Mouse (Mus musculus) kidney, adult 2 months (tissue): ENCODE data around the gene Rtl8b.
"Not testable (repeated sequence)": the region's sequence is repeated elsewhere in the genome, so short reads cannot be mapped to it uniquely, and the experiment has no call there.

Source experiments
- CTCF ChIP-seq: fragments of 200-500 bp; conservative IDR thresholded peaks from 2 replicates; pipeline ENCODE4 v1.5.1; 2011; ENCODE audit warnings: low read depth, mild to moderate bottlenecking, control low read depth, low read length, moderate library complexity, mixed read lengths; ENCODE audit not compliant: insufficient read depth, insufficient read length
- POLR2A ChIP-seq: fragments of 200-500 bp; IDR thresholded peaks from one replicate; pipeline ENCODE4 v1.6.1; 2011; ENCODE audit warnings: low read depth, low read length, control low read depth

DNA sequence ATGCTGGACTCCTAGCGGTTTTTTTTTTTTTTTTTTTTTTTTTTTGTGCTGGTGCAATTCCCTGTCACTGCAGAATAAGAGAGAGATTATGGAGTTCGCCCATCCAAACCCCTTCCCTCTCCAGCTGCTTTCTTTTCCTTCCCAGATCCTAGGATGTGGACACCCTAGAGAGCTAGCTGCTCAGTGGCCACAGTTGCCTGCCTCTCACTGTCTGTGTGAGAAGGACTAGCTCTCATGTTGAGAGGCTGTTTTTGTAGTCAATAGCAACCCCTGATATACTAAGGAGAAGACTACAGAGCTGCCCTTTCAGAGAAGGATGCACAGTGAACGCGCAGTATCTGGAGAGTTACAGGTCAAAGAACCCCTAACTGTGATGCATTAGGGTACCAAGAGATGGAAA is 488 bp upstream of the Rtl8b start:
- TF ChIP-seq POLR2A, CTCF: not testable (repeated sequence)
